Mouse (Mus musculus): ENCODE results near the gene Pisd. TPM values are rescaled to one million over a fixed set of nuclear protein-coding genes. Genes with fewer than 3 reads are reported as not detected.
"Not testable (repeated sequence)": the region's sequence is repeated elsewhere in the genome, so short reads cannot be mapped to it uniquely, and the experiment has no call there.

Gene Pisd
- total RNA-seq (2021) = 10 to 100 TPM; 64.0 to 64.2 TPM

DNA sequence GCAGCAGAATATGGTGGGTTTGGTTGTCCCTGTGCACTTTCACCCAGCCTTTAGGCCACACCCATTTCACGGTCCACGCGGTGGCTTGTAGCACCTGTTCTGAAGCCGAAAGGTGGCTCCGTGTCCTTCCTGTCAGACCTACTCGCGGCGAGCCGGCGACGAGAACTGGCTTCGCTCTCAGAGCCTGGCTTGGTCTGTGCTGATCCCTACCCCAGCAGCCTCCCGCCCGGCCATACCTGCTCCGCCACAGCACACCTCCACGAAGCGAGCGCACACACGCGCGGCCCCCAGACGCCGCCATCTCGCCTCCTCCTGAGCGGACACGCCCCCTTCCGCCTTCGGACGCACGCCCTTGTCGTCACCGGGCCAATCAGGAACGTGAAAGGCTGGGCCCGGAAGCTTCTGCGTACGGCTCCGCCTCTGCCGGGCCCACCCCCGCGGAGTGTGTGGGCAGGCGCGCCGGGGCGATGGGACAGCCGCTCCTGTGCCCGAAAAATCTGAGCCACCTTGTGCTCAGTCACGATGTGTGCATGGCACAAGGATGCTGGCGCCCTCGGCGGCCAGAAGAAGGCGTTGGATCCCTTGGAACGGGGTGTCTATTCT, at the start of gene Pisd:
Pisd (minus strand) TSS at position 334 of the 603 bp plus-strand sequence.
- peak; percentile 91 to 93 for DNase-seq (ENCODE audit: extremely low spot score in 1 of 2, low spot score in 1 of 2)

DNA sequence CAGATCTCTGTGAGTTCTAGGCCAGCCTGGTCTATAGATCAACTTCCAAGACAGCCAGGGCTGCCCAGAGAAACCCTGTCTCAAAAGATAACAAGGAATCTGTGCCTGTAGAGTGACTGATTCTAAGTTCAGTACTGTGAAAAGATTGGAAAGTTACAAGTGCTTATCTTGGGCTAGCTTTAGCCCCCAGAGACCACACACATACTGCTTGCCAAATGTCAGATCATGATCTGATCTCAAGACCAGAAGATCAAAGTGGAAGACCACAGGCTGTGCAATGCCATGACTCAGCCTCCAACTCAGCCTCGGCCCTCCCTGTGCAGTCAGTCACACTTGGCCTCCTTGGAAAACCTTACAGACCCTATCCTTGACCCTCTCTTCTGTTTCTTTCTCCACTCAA, 49.1 kb upstream of the Pisd start:
- DNase-seq (ENCODE audit: extremely low spot score in 1 of 2, low spot score in 1 of 2) = no peak

DNA sequence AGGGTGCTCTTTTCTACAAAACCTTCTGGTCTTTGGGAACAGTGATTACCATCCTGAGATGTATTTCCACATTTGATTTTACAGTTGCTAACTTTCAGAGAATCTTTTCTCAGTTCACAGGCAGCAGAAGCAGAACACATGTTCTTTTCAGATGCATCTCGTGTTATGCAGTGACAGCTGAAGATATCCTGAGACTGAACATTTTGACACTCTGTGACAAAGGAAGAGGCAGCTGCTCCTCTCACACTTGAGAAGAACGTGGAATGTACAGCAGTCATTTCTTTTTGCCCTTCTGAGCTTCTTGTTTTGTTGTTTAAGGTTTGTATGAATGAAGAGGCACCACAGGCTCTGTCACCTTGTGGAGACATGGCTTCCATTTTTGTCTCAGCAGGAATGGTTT, 44.6 kb upstream of the Pisd start:
- no peak for DNase-seq (ENCODE audit: extremely low spot score in 1 of 2, low spot score in 1 of 2)

DNA sequence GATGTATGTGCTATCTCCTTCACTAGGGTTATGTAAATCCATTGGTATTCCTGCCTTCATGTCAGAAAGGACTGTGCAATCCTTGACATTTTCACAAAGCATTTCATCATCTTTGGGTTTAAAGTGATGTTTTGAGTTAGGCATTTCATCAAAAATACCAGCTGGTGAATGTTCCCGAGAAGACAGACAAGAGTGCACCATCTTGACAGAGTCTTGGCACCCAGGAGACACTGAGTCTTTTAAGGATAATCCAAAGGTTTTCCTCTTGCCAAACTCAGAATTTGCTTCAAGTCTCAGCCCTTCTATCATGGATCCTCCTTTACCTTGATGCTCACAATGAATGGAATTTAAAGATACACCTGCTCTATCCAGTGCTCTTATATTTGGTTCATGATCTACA, 43.3 kb upstream of the Pisd start:
- DNase-seq (ENCODE audit: extremely low spot score in 1 of 2, low spot score in 1 of 2) = not testable (repeated sequence)

DNA sequence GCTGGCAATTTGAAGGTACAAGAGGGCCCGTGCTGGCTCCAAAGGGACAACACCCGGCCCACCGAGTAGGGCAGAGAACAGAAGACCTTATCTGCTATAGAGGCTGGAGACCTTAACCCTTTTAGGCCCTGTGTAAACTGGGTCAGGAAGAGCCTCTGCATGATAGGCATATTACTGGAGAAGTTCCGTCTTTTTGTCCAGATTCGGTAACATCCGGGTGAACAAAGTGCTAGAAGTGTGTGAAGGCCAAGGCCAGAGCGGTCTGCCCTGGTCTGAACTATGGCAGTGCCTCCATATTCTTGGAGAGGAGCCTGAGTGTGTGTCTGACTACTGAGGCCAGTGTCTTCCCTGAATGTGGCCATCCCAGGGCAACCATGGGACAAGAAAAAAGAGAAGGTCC, 41.6 kb upstream of the Pisd start, which contains the start of gene Gm20671:
Gm20671 (minus strand) TSS at position 101 of the 400 bp plus-strand sequence.
- DNase-seq (ENCODE audit: extremely low spot score in 1 of 2, low spot score in 1 of 2) = no peak

GRCm38 (mm10) chr5:32820471-32820870, 35.0 kb upstream of the Pisd start:
- peak; percentile 21 to 24 for DNase-seq (ENCODE audit: extremely low spot score in 1 of 2, low spot score in 1 of 2)

- DNase-seq (ENCODE audit: extremely low spot score in 1 of 2, low spot score in 1 of 2) = no peak
Measured at GRCm38 (mm10) chr5:32815396-32815795, 29.9 kb upstream of the Pisd start.

GRCm38 (mm10) chr5:32786454-32786853, 1.0 kb upstream of the Pisd start:
- DNase-seq (ENCODE audit: extremely low spot score in 1 of 2, low spot score in 1 of 2) = not testable (repeated sequence)

DNA sequence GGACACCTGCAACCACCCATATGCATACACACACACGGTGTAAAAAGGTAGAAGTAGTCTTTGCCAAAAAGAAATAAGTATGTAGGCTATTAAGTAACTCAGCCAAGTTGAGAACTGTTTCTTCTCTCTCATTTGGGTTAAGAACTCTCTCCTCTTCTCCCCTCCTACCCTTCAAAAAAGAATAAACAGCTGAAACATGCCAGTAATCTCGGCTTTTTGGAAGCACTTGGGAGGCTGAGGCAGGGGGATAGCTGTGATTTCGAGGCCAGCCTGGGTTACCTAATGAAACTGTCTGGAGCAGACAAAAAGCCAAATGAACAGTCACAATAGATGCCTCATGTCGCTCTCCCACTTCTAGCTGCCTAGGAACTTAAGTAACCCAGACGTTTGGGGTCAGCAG, 720 bp downstream of the Pisd start:
- DNase-seq (ENCODE audit: extremely low spot score in 1 of 2, low spot score in 1 of 2) = no peak

DNA sequence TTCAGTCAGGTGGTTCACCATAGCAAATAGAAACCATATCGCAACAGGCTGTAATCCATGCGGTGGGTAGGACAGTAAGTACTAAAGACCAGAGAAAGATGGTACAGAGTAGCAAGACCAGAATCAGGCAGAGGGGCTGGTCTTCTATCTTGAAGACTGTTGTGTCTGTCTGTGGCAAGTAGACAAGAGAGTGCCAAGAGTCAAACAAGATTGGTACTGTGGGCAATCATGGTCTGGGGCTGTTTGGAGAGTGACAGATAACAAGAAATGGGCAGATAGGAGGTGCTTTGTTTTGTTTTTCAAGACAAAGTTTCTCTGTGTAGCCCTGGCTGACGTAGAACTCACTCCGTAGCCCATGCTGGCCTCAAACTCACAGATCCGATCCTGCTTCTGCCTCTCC, 3.9 kb downstream of the Pisd start:
- no peak for DNase-seq (ENCODE audit: extremely low spot score in 1 of 2, low spot score in 1 of 2)

DNA sequence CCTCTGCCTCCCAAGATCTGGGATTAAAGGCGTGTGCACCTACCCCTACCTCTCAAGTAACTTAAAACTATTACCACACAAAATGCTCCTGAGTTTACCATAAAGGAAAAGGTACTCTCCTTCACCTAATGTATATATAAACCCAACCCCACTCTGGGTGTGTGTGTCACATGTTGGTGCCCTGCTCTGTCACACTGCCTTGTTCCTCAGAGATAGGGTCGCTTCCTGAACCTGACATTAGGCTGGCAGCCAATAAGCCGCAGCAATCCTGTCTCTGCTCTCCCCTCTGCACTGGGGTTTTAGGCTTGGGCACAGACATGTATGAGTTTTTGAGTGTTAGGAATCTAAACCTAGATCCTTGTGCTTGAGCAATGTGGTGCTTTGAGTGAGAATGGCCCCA, 7.3 kb downstream of the Pisd start:
- DNase-seq (ENCODE audit: extremely low spot score in 1 of 2, low spot score in 1 of 2) = no peak

GRCm38 (mm10) chr5:32772361-32772760, 13.1 kb downstream of the Pisd start:
- no peak for DNase-seq (ENCODE audit: extremely low spot score in 1 of 2, low spot score in 1 of 2)

- DNase-seq (ENCODE audit: extremely low spot score in 1 of 2, low spot score in 1 of 2) = no peak
Measured at GRCm38 (mm10) chr5:32767636-32768373, 17.6 kb downstream of the Pisd start.

GRCm38 (mm10) chr5:32767004-32767403, 18.4 kb downstream of the Pisd start:
- no peak for DNase-seq (ENCODE audit: extremely low spot score in 1 of 2, low spot score in 1 of 2)

DNA sequence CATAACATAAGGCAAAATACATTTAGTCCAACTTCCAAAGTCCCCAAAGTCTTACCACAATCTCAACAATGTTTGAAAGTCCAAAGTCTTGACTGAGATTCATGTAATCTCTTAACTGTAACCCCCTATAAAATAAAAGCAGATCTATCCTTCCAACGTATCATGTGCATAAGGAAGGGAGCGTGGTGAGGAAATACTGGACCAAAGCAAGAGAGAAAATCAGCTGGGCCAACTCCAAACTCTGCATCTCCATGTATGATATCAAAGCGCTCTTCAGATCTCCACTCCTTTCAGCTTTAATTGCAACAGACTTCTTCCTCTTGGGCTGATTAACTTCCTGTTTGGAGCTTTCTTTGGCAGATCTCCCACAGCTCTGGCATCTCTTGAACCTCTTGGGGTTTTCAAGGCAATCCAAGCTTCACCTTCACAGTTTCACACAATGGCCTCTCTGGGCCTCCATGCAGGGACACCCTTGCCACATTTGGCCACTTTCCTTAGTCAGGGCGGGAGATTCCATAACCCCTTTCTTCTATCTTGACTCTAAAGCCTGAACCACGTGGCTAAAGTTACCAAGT, 23.8 kb downstream of the Pisd start:
- no peak for DNase-seq (ENCODE audit: extremely low spot score in 1 of 2, low spot score in 1 of 2)

DNA sequence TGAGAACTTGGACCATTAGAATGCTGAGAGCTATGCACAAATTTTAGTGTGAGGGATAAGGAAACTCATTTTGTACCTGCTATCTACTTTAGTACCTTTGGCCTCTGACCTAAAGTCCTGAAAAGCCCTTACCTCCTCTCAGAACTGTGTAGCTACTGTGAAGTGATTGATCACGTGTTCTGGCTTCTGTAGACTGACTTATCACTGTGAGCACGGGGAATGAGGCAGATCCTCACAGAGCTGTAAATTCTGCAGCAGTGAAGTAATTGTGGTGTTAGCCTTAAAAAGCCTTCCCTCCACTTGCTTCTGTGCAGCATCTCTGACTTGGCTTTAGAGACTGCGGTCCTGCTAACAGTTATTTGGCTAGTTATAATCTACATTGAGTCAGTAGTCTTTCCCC, 24.7 kb downstream of the Pisd start:
- DNase-seq (ENCODE audit: extremely low spot score in 1 of 2, low spot score in 1 of 2) = no peak

DNA sequence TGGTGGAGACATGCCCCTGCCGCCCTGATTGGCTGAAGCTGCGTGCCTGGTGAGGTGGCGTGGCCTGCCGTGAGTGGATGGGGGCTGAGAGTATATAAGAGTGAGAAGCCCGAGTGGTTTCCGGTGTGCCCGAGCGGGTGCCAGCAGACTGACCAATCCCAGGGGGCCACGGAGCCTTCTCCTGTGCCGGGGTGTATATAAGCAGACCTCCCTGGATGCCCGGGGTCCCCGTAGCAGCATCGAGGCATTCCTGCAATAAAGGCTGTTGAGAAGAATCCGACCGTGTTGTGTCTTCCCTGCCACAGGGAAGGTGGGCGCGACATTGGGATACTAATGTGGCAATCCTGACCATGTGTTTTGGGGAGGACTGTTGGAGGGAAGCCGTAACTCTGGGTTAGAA, 25.1 kb downstream of the Pisd start:
- not testable (repeated sequence) for DNase-seq (ENCODE audit: extremely low spot score in 1 of 2, low spot score in 1 of 2)

DNA sequence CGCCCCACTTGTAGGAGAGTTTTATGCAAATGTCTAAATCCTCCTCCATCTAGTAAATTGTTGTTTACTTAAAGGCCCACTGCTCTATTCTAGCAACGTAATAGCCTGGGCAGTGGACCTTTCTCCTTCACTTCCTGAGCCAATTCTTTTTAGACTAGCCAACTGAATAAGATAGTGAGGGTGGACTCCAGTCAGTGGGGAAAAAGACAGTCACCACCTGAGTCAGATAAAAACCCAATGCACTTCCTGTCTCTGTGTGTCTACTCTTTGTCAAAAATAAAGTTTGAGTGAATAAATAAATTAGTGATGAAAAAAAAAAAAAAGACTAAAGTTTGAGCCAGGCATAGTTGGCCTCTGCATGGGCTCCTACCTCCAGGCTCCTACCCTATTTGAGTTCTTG, 25.8 kb downstream of the Pisd start:
- no peak for DNase-seq (ENCODE audit: extremely low spot score in 1 of 2, low spot score in 1 of 2)

DNA sequence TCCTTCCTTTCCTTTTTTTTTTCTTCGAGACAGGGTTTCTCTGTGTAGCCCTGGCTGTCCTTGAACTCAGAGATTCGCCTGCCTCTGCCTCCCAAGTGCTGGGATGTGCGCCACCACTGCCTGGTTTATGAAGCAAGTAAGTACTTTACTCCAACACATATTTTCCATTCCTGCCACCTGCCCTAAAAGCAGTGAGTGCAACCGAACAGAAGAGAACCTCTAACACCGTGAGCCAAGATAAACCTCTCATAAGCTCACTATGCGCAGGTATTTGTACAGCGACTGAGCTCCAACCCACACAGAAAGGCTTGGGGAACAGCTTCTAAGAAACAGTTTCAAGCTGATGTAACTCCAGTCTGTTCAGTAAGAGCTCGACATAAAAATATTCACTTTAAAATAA, 29.3 kb downstream of the Pisd start:
- DNase-seq (ENCODE audit: extremely low spot score in 1 of 2, low spot score in 1 of 2) = no peak

- no peak for DNase-seq (ENCODE audit: extremely low spot score in 1 of 2, low spot score in 1 of 2)
Measured at GRCm38 (mm10) chr5:32751736-32752135, 33.7 kb downstream of the Pisd start.

DNA sequence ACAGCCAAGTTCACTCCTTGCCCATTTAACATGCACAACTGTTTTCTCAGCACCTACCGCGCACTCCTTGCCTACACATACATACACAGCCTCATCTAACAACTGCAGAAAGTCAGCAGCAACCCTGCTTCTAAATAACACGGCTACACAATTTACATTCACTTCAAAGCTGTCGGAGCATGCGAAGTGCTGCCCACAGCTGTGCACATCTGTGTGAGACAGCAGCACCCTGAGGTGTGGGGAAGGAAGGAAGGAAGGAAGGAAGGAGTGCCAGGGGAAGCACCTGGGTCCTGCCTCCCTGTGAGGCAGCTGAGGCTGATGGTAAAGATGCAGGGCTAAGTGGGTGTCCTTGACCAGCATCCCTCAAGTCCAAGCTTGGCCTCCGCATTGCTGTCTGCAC, 36.5 kb downstream of the Pisd start:
- no peak for DNase-seq (ENCODE audit: extremely low spot score in 1 of 2, low spot score in 1 of 2)
